Mouse (Mus musculus): Measurements from ENCODE around the gene Rita1.

GRCm38 (mm10) chr5:120660816-120661215 is 48.4 kb upstream of the Rita1 start:
- TF ChIP-seq CTCF (IDR thresholded peaks at IDR 0.05) (no peak), EP300 (IDR thresholded peaks at IDR 0.05; ENCODE audit: insufficient read depth, low read depth, low read length) (no peak), POLR2A (IDR thresholded peaks at IDR 0.05; ENCODE audit: insufficient read depth, low read depth, low read length) (no peak)

Data from heart, adult 2 months (tissue).